Mouse (Mus musculus): ENCODE measurements at regions not wholly inside any gene's neighbourhood (a gene's known extent, or its start where the extent isn't known, plus 50 kb on each side); places are given as distances from the start of the nearest gene placed in this dataset.

- no peak for TF ChIP-seq POLR2A (IDR thresholded peaks at IDR 0.05; ENCODE audit: control insufficient read depth, low read depth, low read length)
- no peak for TF ChIP-seq CTCF (IDR thresholded peaks at IDR 0.05; ENCODE audit: control insufficient read depth, insufficient read depth, insufficient replicate concordance, low read depth, low read length)
Measured at GRCm38 (mm10) chrX:103556681-103557490, 73.5 kb upstream of the Zcchc13 start.

All from testis, adult 2 months (tissue).